Mouse (Mus musculus): ENCODE measurements at regions not wholly inside any gene's neighbourhood (a gene's known extent, or its start where the extent isn't known, plus 50 kb on each side); places are given as distances from the start of the nearest gene placed in this dataset.
"Not testable (repeated sequence)": the region's sequence is repeated elsewhere in the genome, so short reads cannot be mapped to it uniquely, and the experiment has no call there.

DNA sequence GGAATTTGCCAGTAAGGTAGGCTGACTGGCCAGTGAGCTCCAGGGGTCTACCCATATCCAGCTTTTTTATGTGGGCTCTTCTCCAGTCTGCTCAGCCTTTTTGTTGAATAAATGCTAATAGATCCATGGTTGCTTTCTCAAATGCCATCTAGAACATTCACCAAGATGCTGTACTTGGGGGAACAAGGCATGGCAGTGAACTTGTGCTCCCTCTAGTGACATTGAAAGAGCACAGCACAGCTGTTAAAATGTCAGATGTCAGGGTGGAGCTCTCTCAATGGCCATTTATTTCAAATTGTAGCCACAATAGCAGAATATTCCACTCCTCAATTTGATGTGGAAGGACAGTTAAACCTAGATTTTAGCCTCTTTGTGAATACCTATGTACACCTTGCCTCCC, 86.3 kb downstream of the Kcnk1 start:
- in situ Hi-C loops (cut with MseI, MboI): loop anchor here in 1 of 2 experiments (5.0 kb wide), 1 partner anchor 129 kb away; no protein-coding TSS in a partner anchor

DNA sequence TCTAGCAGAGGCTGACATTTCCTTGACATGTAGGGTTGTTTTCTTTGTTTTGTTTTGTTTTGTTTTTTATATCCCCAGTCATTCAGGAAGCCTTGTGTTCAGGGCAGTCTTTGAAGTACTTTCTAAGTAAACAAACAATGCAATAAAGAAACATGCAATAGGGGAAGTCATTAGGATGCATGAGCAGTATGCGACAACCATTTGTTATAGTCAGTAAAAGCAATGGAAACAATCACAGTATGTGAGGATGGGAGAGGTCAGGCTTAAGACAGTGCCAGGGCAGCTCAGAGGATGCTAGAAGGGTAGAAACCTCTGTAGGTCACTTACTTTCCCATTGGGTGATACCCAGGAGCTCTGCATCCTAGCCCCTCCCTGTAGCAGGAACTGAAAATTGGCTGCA, 87.9 kb downstream of the Kcnk1 start:
- in situ Hi-C loops (cut with MseI, MboI): loop anchor here in 1 of 2 experiments (5.0 kb wide), 1 partner anchor 131 kb away; no protein-coding TSS in a partner anchor

DNA sequence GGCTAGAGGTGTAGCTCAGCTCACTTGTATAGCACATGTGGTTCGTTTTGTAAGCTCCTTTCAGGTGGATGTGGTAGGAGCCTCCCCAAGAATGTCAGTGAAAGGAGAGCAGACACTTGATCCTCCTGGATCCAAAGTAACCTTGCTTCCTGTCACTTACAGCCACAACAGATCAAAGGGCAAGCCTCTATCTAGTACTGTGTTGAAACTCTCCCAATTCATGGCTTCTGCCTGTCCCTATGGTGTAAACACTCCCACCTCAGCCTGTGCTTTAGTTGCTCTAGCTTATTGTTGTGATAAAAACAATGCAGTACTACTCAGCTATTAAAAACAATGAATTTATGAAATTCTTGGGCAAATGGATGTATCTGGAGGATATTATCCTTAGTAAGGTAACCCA, 95.8 kb downstream of the Kcnk1 start:
- in situ Hi-C loops (cut with MseI, MboI): no loop called here

DNA sequence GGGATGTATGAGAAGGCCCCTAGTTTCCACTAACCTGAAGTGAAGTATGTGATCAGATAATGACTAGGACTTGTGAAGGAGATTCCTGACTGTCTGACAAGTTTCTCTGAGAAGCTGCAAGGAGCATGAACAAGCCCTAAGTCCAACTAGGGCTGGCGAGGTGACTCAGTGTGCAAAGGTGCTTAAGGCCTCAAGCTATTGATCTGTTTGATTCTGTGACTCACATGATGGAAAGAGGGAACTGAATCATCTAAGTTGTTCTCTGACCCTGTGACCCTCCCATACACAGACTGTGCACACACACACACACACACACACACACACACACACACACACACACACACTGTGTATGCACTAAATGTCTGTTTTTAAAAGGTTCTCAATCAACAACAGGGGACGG, 99.0 kb downstream of the Kcnk1 start:
- in situ Hi-C loops (cut with MseI, MboI): no loop called here

DNA sequence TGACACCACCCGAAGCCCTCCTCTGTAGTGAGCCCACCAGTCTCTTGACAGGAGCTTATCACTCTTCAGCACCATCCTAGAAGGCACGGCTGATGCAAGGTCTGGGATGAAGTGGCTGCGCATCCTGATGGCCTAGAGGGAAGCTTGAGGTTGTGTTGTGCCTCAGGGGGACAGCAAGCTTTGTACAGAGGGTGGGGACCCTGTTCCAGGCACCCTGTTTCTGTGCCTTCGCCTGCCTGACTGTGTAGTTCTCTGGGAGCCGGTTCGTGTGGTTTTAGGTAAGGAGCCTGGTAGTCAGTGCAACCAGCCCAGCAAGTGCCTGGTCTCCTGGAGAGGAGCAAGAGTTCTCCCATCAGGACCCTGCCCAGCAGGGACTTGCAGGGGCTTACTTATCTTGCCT, 101.1 kb downstream of the Kcnk1 start:
- in situ Hi-C loops (cut with MseI, MboI): no loop called here

DNA sequence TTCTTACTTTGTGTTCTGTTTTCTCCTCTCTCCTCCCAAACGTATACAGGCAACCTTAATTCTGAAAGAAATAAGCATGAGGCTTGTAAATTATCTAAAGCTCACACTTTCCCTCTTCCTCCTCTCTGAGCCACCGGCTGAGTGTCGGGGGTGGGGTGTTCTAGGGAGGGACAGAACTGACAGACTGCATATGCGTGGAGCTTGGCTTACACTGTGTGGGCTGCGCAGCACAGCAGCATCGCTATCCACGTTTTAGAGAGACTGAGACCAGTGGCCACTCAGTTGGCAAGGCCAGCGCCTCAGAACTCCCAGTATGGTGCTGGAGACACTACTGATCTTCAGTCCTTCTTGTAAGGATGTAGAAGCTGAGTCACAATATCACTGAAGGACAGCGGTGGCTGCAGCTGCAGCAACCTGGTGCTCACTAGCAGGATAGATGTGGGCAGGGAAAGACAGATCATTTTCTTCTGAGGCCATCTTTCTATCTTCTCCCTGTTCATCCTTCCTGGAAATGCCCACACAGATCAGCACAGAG, 101.7 kb downstream of the Kcnk1 start:
- in situ Hi-C loops (cut with MseI, MboI): no loop called here

DNA sequence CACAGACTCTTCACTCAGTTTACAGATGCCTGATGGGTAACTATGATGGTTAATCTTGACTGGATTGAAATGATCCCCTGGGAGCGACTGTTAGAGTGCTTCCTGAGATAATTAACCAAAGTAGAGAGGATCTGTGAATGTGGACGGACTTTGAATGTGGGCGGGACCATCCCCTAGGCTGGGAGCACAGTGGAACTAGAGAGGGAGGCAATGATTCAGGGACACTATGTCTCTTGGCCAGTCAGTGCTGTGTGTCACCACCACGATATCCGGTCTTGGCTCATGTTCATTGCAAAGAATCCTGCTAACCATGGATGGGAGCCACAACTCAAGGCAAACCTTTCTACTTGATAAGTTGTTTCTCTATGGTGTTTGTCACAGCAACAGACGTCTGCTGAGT, 103.9 kb downstream of the Kcnk1 start:
- in situ Hi-C loops (cut with MseI, MboI): no loop called here

DNA sequence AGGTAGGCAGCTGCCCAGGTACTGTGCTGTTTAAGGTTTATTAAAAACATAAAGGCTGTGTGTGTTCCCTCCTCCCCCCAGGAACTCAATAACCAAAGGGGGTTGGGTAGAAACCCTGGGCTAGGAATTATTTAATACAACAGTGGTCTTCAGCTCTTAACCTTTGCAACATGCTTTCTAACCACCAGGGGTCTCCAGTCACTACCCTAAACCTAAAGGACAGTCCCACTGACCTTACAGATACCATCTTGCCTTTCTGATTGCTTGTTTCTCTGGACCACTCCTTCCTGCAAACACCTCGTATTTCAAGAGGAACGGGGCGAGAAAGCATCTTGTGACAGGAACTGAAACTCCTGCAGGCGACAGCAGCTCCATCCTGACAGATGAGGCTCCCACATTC, 104.9 kb downstream of the Kcnk1 start:
- in situ Hi-C loops (cut with MseI, MboI): no loop called here

DNA sequence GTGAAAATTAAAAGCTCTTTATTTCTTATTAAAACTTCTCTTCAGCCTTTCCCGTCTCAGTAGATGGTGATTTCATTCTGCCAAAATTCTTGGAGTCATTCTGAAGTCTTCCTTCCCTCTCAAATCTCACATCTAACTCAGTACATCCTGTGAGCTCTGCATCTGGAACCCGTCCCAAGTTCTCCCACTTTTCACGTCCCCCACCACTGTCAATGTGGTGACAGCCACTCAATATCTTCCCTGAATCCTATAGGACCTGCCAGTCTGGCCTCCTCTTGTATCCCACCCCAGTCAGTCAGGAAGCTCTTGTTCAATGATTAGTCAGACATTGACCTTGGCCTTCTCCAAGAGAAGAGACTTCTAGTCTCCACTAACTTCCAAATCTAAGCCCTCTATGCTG, 110.1 kb downstream of the Kcnk1 start:
- in situ Hi-C loops (cut with MseI, MboI): no loop called here

DNA sequence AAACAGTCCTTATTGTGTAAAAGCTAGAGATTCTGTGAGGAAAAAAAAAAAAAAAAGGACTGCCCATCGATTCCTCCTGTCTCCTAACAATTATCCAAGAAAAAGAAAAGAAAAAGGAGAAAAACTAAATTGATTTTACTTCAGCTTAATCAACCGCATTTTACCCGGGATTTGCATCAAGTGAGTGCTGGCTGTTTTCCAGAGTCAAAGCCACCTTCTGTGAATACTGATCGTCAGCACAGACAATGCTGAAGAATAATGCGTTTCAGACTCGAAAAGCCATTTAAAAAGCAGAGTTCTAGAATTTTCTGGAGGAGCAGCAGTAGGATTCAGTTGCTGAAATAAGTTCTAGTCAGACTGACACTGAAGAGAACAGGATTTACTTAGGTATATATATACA, 131.1 kb downstream of the Kcnk1 start:
- in situ Hi-C loops (cut with MseI, MboI): no loop called here

DNA sequence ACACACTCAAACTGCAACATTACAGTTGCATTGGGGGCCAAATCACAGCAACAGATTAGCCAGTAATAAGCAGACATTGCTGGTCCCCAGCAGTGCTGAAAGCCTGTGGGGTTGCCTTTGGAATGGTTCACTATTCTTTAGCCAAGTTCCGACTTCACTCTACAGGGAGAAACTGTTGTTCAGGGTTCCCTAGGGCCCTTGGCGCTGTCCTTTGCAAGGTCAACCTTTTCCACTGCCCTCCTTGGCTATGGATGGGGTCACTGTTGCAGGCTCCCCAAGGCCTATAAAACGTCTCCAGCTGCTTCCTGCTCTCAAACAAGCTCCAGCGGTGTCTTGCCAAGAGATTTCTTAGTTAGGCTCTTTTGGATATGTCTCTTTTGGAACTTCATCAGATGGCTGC, 137.1 kb downstream of the Kcnk1 start:
- in situ Hi-C loops (cut with MseI, MboI): no loop called here

DNA sequence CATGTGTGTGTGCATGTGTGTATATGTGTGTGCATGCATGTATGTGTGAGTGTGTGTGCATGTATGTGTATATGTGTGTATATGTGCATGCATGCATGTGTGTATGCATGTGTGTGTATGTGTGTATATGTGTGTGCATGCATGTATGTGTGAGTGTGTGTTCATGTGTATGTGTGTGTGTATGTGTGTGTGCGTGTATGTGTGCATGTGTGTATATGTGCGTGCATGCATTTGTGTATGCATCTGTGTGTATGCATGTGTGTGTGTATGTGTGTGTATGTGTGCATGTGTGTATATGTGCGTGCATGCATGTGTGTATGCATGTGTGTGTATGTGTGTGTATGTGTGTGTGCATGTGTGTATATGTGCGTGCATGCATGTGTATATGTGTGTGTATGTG, 137.9 kb downstream of the Kcnk1 start:
- in situ Hi-C loops (cut with MseI, MboI): not testable (repeated sequence)

DNA sequence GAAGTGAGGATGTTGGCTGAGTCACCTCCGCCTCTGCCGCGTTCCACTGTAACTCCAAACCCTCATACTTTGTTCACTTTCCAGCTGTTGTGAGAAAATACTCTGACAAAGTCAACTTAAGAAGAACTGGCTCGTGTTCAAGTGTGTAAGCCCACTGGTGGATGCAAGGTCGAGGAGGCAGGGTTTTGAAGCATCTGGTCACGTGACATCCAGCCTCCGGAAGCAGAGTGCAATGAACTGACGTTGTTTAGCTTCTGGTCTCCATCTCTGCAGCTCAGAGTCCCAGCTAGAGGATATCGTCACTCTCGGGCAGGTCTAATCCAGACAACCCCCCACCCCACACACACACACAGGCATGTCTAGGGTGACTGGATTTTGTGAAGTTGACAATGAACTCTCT, 140.1 kb downstream of the Kcnk1 start:
- in situ Hi-C loops (cut with MseI, MboI): no loop called here

DNA sequence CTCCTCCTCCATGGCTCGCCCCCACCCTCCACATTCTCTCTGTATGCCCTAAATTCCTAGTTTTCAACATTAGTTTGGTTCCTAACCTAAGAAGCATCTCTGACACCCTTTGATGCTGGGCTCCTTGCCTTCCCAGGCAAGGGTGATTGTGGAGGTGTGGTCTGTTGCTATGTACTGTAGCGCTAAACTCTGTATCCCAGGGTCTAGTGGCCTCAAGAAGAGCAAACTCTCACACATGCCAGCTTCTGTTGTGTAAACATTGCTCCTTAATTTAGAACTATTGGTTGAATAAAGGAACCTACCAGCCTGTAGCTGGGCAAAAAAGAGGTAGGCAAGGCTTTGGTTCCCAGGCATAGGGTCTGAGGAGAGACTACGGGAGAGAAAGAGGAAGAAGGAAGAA, 140.6 kb downstream of the Kcnk1 start:
- in situ Hi-C loops (cut with MseI, MboI): no loop called here

DNA sequence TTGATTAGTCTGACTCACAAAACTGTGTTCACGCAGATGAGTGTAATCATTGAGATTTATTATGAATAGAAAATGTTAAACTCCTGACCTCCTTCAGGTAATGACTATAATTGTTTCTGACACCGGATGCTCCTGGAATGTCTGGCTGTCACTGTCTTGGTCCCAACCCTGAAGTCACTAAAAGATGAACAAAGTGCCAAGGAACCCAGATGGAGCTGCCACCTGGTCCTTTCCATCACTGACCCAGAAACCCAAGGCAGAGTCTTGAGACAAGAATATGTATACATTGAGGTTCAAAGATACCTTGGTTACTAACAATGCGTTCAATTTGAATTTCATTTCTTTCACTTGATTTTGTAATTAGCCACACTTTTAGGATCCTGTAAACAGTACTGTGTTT, 142.0 kb downstream of the Kcnk1 start:
- in situ Hi-C loops (cut with MseI, MboI): no loop called here

DNA sequence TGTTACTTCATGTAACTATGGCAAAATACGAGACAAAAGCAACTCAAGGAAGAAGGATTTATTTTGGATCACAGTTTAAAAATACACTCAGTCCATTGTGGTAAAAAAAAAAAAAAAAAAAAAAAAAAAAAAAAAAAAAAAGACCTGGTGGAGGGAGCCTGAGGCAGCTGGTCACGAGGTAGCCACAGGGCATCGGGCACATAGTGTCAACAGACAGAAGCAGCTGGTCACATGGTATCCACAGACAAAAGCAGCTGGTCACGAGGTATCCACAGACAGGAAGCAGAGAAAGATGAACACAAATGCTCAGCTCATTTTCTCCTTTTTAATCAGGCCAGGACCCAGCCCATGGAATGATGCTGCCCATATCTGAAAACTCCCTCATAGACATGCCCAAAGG, 142.5 kb downstream of the Kcnk1 start:
- in situ Hi-C loops (cut with MseI, MboI): no loop called here

DNA sequence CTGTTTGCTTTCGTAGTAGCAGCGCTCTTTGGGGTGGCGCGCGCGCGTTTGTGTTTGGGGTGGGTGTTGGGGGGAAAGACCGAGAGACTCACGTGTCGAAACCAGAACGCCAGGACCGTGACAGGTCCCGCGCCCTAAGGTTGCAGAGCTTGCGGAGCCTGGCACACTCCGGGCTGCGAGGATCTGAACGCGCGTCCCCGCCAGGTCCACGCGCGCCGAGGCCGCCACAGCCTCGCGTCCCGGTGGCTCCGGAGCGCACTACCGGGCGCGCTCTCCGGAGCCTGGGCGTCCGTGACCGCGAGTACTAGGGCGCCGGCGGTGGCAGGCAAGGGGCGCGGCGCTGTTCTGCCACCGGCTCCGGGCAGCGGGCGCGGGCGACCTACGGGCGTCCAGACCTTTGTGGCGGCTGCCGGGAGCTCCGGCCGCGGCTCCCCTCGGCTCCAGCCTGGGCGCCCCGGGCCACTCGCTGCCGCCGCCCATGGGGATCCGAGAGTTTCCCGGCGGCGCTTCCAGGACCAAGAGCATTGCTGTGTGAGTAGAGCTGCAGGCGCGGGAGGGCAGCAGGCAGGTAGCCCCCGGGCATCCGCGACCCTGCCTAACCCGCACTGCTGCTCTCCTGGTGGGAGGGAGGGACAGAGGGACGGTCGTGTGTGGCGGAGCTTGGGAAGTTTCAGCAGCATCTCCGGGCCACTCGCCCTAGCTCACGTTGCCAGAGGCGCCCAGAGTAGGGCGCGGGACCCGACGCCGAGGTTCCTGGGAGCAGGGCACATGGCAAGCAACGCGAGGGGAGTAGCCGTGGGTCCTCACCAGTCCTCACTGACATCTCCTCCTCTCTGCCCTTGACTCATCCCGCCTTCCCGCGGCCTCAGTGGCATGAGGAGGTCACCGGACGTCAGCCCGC, 143.9 kb downstream of the Kcnk1 start:
- in situ Hi-C loops (cut with MseI, MboI): no loop called here

DNA sequence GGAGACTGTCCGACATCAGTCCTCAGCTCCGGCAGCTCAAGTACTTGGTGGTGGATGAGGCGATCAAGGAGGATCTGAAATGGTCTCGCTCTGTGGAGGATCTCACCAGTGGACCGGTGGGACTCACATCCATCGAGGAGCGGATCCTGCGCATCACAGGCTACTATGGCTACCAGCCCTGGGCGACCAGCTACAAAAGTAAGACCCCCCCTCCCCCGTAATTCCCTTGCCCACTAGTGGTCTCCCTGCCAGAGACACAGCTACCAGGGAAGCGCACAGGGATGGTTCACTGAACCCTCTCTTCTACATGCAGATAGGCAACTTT, 144.5 kb downstream of the Kcnk1 start:
- in situ Hi-C loops (cut with MseI, MboI): no loop called here

DNA sequence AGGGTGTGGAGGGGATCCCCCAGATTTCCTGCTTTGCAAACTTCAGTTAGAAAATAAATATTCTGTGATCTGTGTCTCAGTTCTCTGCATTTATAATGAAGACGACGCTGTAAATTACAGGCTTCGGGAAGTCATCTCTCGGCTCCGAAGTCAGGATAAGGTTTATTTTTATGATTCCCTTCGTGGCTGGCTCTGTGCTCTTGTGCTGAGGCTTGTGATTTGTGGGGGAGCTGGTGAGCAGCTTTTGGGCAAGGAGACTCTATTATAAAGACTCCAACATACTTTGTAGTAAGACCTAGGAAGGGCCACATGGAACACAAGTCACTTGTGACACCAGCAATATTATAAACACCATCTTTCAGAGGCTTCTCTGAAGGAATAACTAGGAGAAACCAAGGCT, 146.0 kb downstream of the Kcnk1 start:
- in situ Hi-C loops (cut with MseI, MboI): no loop called here

DNA sequence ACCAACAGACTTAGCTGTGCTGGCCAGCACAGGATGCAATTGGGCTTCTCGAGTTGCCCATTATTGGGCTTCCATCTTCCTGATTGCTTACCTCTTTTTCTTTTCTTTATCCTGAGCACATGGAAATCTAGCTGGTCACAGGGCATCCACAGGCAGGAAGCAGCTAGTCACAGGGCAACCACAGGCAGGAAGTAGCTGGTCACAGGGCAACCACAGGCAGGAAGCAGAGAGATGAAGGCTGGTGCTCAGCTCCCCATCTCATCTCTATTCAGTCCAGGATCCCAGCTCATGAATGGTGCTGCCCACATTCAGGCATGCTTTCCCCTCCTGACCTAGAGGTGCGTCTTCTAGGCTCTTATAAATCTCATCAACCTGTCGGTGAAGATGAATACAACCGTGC, 146.8 kb upstream of the Slc35f3 start:
- in situ Hi-C loops (cut with MseI, MboI): no loop called here

DNA sequence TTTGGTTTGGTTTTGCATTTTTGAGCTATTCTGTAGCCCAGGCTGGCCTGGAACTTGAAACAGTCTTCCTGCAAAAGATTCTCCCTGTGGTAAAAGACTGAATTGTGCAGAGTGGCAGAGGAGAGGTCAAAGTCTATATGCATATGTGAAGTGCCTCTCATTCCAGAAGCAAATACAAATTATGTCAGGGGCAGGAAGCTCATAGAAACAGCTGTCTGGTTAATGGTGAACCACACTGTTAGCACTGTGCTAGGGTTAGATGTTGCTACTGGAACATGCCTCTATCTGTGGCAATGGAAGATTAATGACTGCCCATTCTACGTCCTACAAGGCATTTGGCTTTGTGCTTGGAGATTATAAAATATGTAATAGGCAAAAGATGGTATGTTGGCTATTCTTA, 144.4 kb upstream of the Slc35f3 start:
- in situ Hi-C loops (cut with MseI, MboI): no loop called here

DNA sequence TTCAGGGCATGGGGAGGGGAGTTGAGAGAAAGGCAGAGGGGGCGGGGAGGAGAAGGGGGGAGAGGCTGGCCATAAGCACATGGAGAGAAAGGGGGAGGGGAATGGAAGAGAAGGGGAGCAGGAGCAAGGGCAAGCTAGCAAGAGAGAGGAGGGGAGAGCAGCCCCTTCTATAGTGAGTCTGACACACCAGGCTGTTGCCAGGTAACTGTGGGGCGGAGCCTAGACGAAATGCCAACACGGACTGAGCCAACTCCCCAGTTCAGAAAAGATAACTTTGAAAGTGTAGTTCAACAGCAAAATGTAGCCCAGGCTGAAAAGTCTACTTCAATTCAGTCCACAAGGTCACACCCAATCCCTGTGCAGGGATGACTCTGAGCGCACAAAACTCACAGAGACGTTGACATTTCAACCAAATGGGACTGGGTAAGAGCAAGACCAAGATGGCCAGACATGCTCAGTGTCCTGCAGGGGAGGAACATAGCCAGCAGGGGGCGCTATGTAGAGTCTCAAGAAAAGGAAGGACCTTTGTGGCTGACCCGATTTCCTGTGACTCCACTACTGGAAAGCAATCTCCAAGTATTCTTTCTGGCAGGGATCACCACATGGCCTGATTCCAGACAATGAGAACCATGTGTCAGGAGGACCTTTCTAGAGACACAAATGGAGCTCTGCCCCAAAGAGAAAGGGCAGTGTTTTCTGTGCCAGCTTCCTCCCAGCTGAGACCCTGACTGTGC, 140.7 kb upstream of the Slc35f3 start:
- in situ Hi-C loops (cut with MseI, MboI): no loop called here

DNA sequence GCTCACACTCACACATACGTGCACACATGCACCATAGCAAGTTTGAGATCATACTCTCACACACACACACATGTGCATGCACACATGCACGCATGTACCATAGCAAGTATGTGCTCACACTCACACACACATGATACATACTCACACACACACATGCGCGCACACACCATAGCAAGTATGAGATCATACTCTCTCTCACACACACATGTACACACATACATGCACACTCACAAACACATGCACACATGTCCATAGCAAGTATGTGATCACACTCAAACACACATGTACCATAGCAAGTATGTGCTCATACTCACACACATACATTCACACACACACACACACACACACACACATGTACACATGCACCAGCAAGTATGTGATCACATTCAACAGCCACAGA, 138.9 kb upstream of the Slc35f3 start:
- in situ Hi-C loops (cut with MseI, MboI): no loop called here

All from mouse trophoblast stem cell (cell line).